ENCODE assay signal across 13 mouse cellular contexts in the genomic region with DNA sequence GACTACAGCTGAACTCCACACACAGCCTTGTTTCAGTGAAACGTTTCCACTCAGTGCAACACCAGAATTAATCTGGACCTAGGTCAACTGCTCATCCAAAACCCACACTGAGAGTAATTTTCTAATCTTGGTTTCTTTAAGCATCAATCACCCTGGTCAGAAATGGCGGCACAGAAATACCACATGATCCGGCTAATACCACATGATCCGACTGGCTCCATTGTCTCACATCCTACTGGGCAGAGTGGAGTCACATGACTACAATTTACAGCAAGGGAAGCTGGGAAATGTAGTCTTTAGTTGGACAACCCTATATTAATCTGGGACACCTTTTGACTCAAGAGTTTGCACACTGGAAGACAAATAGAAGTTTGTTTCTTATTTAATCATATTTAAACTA.
DNase-seq lines count a peak whose midpoint lies in the region; ATAC-seq lines count a peak whose summit lies in the region.
"Had no signal": no experiment of that assay in that cellular context is flagged by ENCODE, and none has a peak within 500 bp of the region (broad histone marks: within the 10 kb centered on the region; RNA-seq: fewer than 3 reads in every experiment).

No protein-coding gene starts in this region.

- H3K27ac ChIP-seq in forebrain, embryonic 12.5 days: no peak overlapping the region
- no peak overlapping the region for H3K27ac ChIP-seq in forebrain, embryonic 11.5 days (ENCODE audit: low read depth, low read length)
- no peak overlapping the region for H3K27ac ChIP-seq in forebrain, embryonic 16.5 days (ENCODE audit: low read length)
- H3K27ac ChIP-seq in midbrain, embryonic 15.5 days: no peak overlapping the region
- H3K27ac ChIP-seq: kidney, postnatal 0 days; liver, embryonic 14.5 days had no signal

- H3K9me3 ChIP-seq in forebrain, embryonic 12.5 days: no peaks in the 10 kb centered on the region
- H3K9me3 ChIP-seq in forebrain, embryonic 11.5 days (ENCODE audit: control insufficient read depth, low read length): no peaks in the 10 kb centered on the region
- no peaks in the 10 kb centered on the region for H3K9me3 ChIP-seq in forebrain, embryonic 16.5 days (ENCODE audit: control insufficient read depth, low read length)
- H3K9me3 ChIP-seq in midbrain, embryonic 15.5 days: no peaks in the 10 kb centered on the region

- H3K4me1 ChIP-seq in forebrain, embryonic 12.5 days: no peaks in the 10 kb centered on the region
- no peaks in the 10 kb centered on the region for H3K4me1 ChIP-seq in forebrain, embryonic 11.5 days (replicated peaks; ENCODE audit: control insufficient read depth, insufficient read depth, low read length)
- H3K4me1 ChIP-seq in forebrain, embryonic 16.5 days (replicated peaks; ENCODE audit: control insufficient read depth, insufficient read depth, low read length): peaks cover 5% of the 10 kb centered on the region; the same call in 1 of the 2 replicates
- H3K4me1 ChIP-seq in midbrain, embryonic 15.5 days: peaks cover 1% of the 10 kb centered on the region; the same call in 1 of the 2 replicates

- no peak for DNase-seq in forebrain, embryonic 11.5 days (ENCODE audit: low spot score)
- DNase-seq in ES-CJ7 (ENCODE audit: low read depth, low spot score): peak; percentile 57
- no peak for DNase-seq in kidney, postnatal 4 days
- DNase-seq in heart, adult 11 months: no peak
- DNase-seq: adrenal gland, postnatal 25 days; cerebellum, postnatal 36 days had no signal

- peaks cover 4% of the 10 kb centered on the region; the same call in 1 of the 2 replicates for H3K27me3 ChIP-seq in forebrain, embryonic 12.5 days
- no peaks in the 10 kb centered on the region for H3K27me3 ChIP-seq in forebrain, embryonic 11.5 days (ENCODE audit: control insufficient read depth, insufficient read depth, low read length)
- H3K27me3 ChIP-seq in forebrain, embryonic 16.5 days (replicated peaks; ENCODE audit: control insufficient read depth, insufficient read depth, low read length): 0 out of 2 replicates have a peak, but pooled peaks cover 3% of the 10 kb centered on the region
- H3K27me3 ChIP-seq in midbrain, embryonic 15.5 days (replicated peaks): no peaks in the 10 kb centered on the region

- 75% methylated on average over 4 of the region's 4 CpGs for WGBS in forebrain, embryonic 12.5 days
- 83% methylated on average over 4 of the region's 4 CpGs for WGBS in forebrain, embryonic 11.5 days
- 81% methylated on average over 4 of the region's 4 CpGs for WGBS in forebrain, embryonic 16.5 days
- WGBS in midbrain, embryonic 15.5 days: 72% methylated on average over 4 of the region's 4 CpGs

- no peak overlapping the region for H3K9ac ChIP-seq in forebrain, embryonic 12.5 days
- H3K9ac ChIP-seq in forebrain, embryonic 11.5 days (ENCODE audit: low read length): no peak overlapping the region
- H3K9ac ChIP-seq in forebrain, embryonic 16.5 days (replicated peaks; ENCODE audit: low read depth, low read length): no peak overlapping the region
- H3K9ac ChIP-seq in midbrain, embryonic 15.5 days: no peak overlapping the region
- H3K9ac ChIP-seq: liver, embryonic 14.5 days had no signal

- H3K36me3 ChIP-seq in forebrain, embryonic 12.5 days (replicated peaks): no peaks in the 10 kb centered on the region
- no peaks in the 10 kb centered on the region for H3K36me3 ChIP-seq in forebrain, embryonic 11.5 days (ENCODE audit: control insufficient read depth, insufficient read depth, low read length)
- no peaks in the 10 kb centered on the region for H3K36me3 ChIP-seq in forebrain, embryonic 16.5 days (ENCODE audit: control insufficient read depth, insufficient read depth)
- H3K36me3 ChIP-seq in midbrain, embryonic 15.5 days (replicated peaks): no peaks in the 10 kb centered on the region

- ATAC-seq in forebrain, embryonic 12.5 days (ENCODE audit: low FRiP score): peak; percentile 41; the same call in 1 of the 2 replicates
- ATAC-seq in forebrain, embryonic 11.5 days (replicated peaks; ENCODE audit: low FRiP score): no peak
- ATAC-seq in forebrain, embryonic 16.5 days: peak; percentile 63; the same call in 1 of the 2 replicates
- ATAC-seq in midbrain, embryonic 15.5 days (replicated peaks): peak; percentile 72; the same call in 1 of the 2 replicates
- no peak for ATAC-seq in inflammation-experienced regulatory T-cells, adult 6 months
- ATAC-seq: Patski had no signal

- H3K4me3 ChIP-seq in forebrain, embryonic 12.5 days (replicated peaks): no peak overlapping the region
- no peak overlapping the region for H3K4me3 ChIP-seq in forebrain, embryonic 11.5 days (ENCODE audit: low read depth, low read length)
- no peak overlapping the region for H3K4me3 ChIP-seq in forebrain, embryonic 16.5 days (replicated peaks; ENCODE audit: low read length)
- H3K4me3 ChIP-seq in midbrain, embryonic 15.5 days: no peak overlapping the region

- H3K4me2 ChIP-seq in forebrain, embryonic 12.5 days: no peak overlapping the region
- no peak overlapping the region for H3K4me2 ChIP-seq in forebrain, embryonic 11.5 days (ENCODE audit: low read depth, low read length, severe bottlenecking)
- H3K4me2 ChIP-seq in forebrain, embryonic 16.5 days (ENCODE audit: low read length): no peak overlapping the region
- no peak overlapping the region for H3K4me2 ChIP-seq in midbrain, embryonic 15.5 days

Comparison
In these comparisons a context has a peak if more than half of its experiments do, and no peak if none do; other contexts are left out.
1. ATAC-seq: peak in forebrain, embryonic 12.5 days (single experiment), forebrain, embryonic 16.5 days (single experiment) and midbrain, embryonic 15.5 days (single experiment); none in forebrain, embryonic 11.5 days (single experiment) and inflammation-experienced regulatory T-cells, adult 6 months (single experiment).